Mouse (Mus musculus) bone marrow, adult 2 months (tissue): ENCODE measurements around the gene Styx. TPM values are rescaled to one million over a fixed set of nuclear protein-coding genes. Genes with fewer than 3 reads are reported as not detected.

Source experiments
- H3K27ac ChIP-seq: fragments of 200-500 bp; 2 replicates; pipeline ENCODE4 v1.5.1; 2012; ENCODE audit warnings: low read depth, mild to moderate bottlenecking, control low read depth, inconsistent platforms, low read length; ENCODE audit not compliant: control insufficient read depth, poor library complexity, insufficient read depth
- H3K4me1 ChIP-seq: fragments of 200-500 bp; 2 replicates; pipeline ENCODE4 v1.6.1; 2011; ENCODE audit warnings: low read length; ENCODE audit not compliant: control insufficient read depth, insufficient read depth
- H3K4me3 ChIP-seq: fragments of 200-500 bp; replicated peaks from 2 replicates; pipeline ENCODE3; 2011; ENCODE audit warnings: mild to moderate bottlenecking, low read depth, low read length, control low read depth; ENCODE audit not compliant: control insufficient read depth
- CTCF ChIP-seq: fragments of 200-500 bp; IDR thresholded peaks from 2 replicates; pipeline ENCODE4 v1.5.1; 2011; ENCODE audit warnings: low read length, control low read depth; ENCODE audit not compliant: control insufficient read depth, insufficient read depth
- POLR2A ChIP-seq: fragments of 200-500 bp; IDR thresholded peaks from 2 replicates; pipeline ENCODE4 v1.6.1; 2011; ENCODE audit warnings: low read depth, mild to moderate bottlenecking, control low read depth, low read length, borderline replicate concordance; ENCODE audit not compliant: control insufficient read depth
- WGBS: fragments of 180-500 bp; shearing (Covaris S2); methylation state at CpG from one replicate; pipeline ENCODE4 v1.1.7; 2018; 5-methylcytosine and 5-hydroxymethylcytosine counted together
- polyA plus RNA-seq: library from polyadenylated mRNA; stranded (reverse); fragments of >200 nt; gene quantifications from 2 replicates; pipeline ENCODE4 v1.2.4, GENCODE M21; 2011; ENCODE audit warnings: low replicate concordance; ENCODE audit not compliant: missing spikeins, insufficient read depth, insufficient read length

Styx gene
- polyA plus RNA-seq = 3.5 and 3.8 TPM in 2 replicates

DNA sequence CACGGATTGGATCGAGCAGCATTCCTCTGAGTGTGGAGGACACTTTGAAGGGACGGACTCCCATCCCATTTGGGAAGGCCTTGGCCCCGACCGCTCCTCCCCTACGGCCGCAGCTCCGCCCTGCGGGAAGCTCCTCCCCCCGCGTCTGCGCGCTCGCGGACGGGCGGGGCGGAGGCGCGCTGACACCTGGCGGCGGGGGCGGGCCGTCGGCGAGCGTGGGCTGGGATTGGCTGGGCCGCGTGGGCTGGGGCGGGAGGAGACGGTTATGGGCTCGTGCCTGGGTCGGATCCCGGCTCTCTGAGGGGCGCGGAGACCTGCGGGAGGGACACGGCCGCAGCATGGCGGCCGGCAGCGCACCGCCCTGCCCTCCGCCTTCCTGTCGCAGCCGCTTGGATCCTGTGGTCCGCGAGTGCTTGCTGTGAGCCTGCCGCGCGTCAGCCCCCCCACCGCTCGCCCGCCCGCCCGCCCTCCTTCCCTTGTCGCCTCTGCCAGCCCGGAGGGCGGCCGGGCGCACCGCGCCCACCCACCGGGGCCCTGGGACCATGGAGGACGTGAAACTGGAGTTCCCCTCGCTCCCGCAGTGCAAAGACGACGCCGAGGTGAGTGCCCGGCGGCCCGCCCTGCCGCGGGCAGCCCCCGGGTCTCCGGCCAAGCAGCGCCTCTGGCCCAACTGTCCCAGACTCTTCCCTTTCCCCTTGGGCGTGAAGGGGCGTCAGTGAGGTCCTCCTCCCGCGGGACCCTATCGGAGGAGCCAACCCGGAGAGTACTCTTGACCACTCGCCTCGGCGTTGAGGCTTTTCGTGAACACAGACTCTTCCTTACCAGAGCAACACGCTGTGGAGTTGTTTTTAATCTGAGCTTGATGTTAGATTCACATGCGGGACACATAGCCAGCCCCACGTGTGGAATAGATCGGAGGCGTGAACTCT, at the start of gene Styx:
Gene Styx, plus strand, starts transcription at position 163 of the 929 bp plus-strand sequence.
- H3K27ac ChIP-seq = peak within 1 kb of the TSS; percentile 10; the same call in 1 of the 2 replicates
- no peak for TF ChIP-seq CTCF
- TF ChIP-seq POLR2A = peak; percentile 59; the same call in 1 of the 2 replicates

DNA sequence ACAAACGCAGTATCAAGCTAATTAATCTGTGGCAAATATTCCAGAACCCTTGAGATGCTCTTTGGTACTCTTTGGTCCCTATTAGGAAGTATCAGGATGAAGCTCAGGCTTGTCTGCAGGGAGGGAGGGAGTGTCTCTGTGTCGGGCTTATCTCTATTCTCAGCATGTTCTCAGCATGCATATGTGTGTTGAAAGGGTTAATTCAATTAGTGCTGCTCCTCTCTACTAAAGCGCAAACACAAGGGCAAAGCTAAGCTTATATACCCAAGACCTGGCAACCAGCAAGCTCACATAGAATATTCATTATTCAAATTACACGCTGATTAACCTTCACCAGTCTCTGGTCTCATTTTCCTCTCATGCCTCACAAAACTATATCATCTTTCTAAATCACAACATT, 47.0 kb upstream of the Styx start:
- WGBS = 85% methylated on average over 4 of the region's 4 CpGs
- H3K4me3 ChIP-seq = no peak overlapping the region
- H3K27ac ChIP-seq = no peak overlapping the region
- H3K4me1 ChIP-seq = peaks cover 2% of the 10 kb centered on the region; the same call in 1 of the 2 replicates
- TF ChIP-seq POLR2A = no peak
- TF ChIP-seq CTCF = no peak

More for the DNA sequence above, at the start of gene Styx:
- WGBS = under 1% methylated on average over 84 of the region's 93 CpGs
- H3K4me3 ChIP-seq = peak within 1 kb of the TSS; percentile 73
- H3K4me1 ChIP-seq = no peaks in the 10 kb centered on the region

DNA sequence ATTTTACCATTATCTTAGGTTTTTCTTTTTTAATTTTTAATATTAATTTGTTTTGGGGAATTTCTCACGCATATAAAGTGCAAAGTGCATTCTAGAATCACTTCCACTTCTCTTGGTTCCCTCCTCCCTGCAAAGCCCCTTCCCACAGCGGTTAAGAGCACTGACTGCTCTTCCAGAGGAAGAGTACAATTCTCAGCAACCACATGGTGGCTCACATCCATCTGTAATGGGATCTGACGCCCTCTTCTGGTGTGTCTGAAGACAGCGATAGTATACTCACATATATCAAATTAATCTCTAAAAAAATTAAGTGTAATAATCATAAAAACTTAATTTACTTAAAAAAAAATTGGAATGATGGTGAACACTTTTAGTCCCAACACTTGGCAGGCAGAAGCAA, 46.5 kb upstream of the Styx start:
- Histone ChIP-seq H3K27ac (no peak overlapping the region), H3K4me3 (no peak overlapping the region), H3K4me1 (peaks cover 2% of the 10 kb centered on the region; the same call in 1 of the 2 replicates)
- 83% methylated on average over 4 of the region's 4 CpGs for WGBS
- TF ChIP-seq POLR2A = no peak
- TF ChIP-seq CTCF = no peak

DNA sequence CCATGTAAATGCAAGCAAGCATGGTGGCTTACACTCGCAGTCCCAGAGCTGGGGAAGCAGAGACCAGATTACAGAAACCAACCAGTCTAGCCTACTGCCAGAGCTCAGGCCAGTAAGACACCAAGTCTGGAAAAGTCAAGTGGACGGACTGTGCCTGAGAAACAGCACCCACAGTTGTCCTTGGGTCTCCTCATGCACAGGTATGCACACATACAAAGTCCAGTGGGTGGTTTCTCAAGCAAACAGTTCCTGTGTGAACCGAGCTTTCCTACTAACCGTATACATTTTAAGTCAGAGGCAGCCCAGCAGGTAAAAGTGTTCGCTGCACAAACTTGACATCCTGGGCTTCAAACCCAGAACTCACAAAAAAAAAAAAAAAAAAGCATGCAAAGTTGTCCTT, 45.0 kb upstream of the Styx start:
- TF ChIP-seq POLR2A (no peak), CTCF (no peak)
- Histone ChIP-seq H3K4me3 (no peak overlapping the region), H3K4me1 (peaks cover 2% of the 10 kb centered on the region; the same call in 1 of the 2 replicates), H3K27ac (no peak overlapping the region)
- 85% methylated on average over 5 of the region's 5 CpGs for WGBS

DNA sequence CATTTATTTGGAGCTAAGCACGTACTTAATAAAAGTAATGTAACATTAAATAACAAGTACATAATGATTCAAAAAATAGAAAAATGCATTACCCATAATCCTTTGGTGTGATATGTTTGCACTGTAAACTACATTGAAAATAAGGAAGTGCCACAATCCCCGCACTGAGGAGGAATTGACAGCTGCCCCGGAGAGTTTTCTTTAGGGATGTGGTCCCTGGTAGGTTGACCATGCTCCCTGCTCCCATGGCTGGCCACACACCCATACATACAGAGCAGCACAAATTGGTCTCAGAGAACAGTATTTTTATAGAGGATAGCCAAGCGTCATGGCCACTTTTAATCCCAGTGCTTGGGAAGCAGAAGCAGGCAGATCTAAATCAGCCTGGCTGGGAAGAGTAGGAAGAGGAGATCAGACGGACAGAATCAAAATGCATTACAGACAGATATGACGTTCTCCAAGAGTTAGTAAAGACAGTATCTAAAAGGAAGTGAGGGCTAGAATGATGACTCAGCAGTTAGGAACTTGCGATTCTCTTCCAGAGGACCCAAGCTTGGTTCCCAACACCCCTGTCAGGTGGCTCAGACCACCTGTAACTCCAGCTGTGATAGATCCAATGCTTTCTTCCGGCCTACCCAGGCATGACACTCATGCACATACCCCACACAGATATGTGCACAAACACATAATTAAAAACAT, 43.1 kb upstream of the Styx start:
- Histone ChIP-seq H3K4me1 (peaks cover 2% of the 10 kb centered on the region; the same call in 1 of the 2 replicates), H3K27ac (no peak overlapping the region; the same call in 1 of the 2 replicates), H3K4me3 (peak overlapping the region; percentile 10)
- WGBS = 40% methylated on average over 8 of the region's 8 CpGs
- no peak for TF ChIP-seq POLR2A
- TF ChIP-seq CTCF = no peak

DNA sequence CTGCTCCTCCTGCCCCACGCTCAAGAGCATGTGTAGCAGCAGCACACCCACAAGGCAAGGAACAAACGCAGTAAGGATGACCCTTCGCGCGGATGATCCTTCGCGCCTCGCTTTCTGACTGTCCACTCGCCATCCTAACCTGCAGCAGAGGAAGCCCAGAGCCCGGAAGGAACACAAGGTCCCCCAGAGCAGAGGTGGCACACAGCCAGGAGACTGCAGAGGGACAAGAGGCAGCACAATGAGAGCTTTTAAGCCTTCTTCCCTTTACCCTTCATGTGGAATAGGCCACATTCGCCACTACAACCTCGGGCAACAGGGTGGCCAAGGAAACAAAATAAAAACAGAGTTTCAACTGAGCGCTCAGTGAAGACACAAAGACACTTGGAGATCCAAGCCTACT, 41.2 kb upstream of the Styx start:
- WGBS = 84% methylated on average over 13 of the region's 13 CpGs
- Histone ChIP-seq H3K4me3 (no peak overlapping the region), H3K27ac (no peak overlapping the region), H3K4me1 (peaks cover 2% of the 10 kb centered on the region; the same call in 1 of the 2 replicates)
- TF ChIP-seq CTCF (no peak), POLR2A (no peak)

DNA sequence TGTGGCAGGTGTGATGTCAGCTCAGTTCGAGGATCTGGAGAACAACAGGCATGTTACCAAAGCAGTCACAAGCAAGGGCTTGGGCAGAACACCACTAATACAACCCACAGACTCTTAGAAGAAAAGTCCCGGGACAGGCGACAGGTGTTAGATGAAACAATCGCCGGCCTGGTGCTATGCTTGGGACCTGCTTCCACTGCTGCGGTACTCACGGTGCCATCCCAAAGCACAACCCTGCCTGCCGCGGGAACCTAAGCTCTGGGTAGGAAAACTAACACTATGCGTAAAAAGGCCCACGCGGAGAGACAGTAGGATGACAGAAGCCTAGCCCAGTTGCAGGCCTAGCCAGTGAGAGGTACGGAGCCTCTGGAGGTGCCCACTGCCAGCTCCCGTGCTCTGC, 40.8 kb upstream of the Styx start:
- 92% methylated on average over 14 of the region's 14 CpGs for WGBS

DNA sequence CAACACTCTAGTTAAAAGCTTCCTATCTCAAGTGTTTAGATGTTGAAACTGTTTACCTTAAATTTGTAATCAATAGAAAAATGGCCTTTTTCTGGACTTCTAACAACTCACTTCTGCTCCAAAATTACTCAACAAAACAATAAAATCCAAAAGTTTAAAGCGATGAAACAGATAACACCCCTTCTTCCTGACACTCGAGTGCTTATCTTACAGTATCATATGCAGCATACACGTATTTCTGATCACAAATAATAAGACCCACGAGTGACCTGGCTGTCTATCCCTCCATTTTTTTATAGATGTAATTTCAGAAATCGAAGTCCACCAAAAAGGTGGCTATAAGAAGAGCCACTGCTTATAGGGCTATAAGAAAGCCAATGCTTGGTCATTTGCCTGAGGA, 34.0 kb upstream of the Styx start:
- TF ChIP-seq POLR2A (no peak), CTCF (no peak)
- Histone ChIP-seq H3K4me1 (peaks cover 9% of the 10 kb centered on the region), H3K4me3 (peak overlapping the region; percentile 60), H3K27ac (no peak overlapping the region)
- 39% methylated on average over 5 of the region's 5 CpGs for WGBS

More for the DNA sequence above, 40.8 kb upstream of the Styx start:
- no peak overlapping the region for H3K27ac ChIP-seq
- TF ChIP-seq POLR2A (no peak), CTCF (no peak)
- H3K4me1 ChIP-seq = peaks cover 2% of the 10 kb centered on the region; the same call in 1 of the 2 replicates
- H3K4me3 ChIP-seq = no peak overlapping the region

DNA sequence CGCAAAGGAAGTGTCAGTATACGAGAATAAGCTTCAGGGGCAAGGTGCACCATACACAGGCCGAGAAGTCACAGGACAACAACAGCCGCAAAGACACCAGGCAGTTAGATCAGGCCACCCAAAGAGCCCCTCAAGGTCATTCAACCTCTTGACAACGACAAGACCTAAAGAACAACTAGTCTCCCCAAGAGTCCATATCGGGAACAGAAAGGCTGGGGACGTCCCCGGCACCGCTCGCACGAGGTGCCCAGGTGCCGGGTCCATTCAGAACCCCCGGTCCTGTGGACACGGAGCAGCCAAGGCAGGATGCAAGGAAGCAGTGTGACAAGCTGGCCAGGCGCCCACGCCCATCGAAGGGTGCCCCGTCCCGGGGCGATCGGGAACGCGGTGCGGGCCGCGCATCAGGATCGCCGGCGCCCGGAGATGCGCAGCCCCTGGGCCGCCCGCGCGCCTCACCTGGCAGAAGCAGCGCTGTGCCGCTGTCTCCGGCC, 32.9 kb upstream of the Styx start:
- peak overlapping the region; percentile 93 for H3K4me3 ChIP-seq
- peak overlapping the region; percentile 95 for H3K27ac ChIP-seq
- no peak for TF ChIP-seq CTCF
- TF ChIP-seq POLR2A = no peak
- H3K4me1 ChIP-seq = peaks cover 9% of the 10 kb centered on the region
- WGBS = under 1% methylated on average over 36 of the region's 38 CpGs
